Mouse (Mus musculus): ENCODE measurements around the gene Nfam1. TPM values are rescaled to one million over a fixed set of nuclear protein-coding genes. Genes with fewer than 3 reads are reported as not detected.

Gene Nfam1
- polyA plus RNA-seq, 1 experiment from 2014 or later = 0.31 TPM

DNA sequence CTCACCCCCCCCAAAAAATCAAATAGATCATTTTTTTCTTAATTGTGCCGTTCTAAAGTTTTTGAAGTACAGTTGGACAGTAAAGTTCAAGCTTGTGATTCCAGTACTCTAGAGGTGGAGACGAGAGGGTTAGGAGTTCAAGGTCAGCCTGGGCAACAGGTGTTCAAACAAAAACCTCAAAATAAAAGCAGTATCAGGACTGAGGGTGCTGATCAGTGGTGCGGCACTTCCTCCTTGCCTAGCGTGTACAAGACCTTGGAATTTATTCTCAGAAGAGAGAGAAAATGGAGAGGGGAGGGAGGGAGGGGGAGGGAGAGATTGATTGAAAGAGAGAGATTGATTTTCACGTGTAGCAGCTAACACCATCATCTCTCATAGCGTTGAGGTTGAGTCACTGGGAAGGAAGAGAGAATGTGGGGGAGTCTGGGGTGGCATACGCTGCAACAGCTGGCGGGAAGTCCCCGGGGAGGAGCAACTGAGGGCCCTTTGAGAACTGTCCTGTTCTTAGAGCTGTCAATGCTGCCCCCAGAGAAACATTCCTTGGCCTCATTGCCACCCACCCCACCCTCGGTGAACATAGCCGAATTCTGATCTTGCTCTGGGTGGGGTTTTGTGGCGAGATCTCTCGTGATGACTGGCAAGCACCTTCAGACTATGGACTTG is 24.2 kb downstream of the Nfam1 start:
- 76% methylated on average over 13 of the region's 13 CpGs for WGBS
- Histone ChIP-seq H3K27me3 (ENCODE audit: control insufficient read depth, insufficient read depth, low read length) (no peaks in the 10 kb centered on the region), H3K9me3 (ENCODE audit: control insufficient read depth, low read length) (no peaks in the 10 kb centered on the region), H3K4me2 (ENCODE audit: low read depth, low read length) (no peak overlapping the region), H3K4me3 (ENCODE audit: low read depth, low read length) (no peak overlapping the region), H3K36me3 (ENCODE audit: control insufficient read depth, insufficient read depth, low read length) (no peaks in the 10 kb centered on the region), H3K27ac (ENCODE audit: low read depth, low read length) (no peak overlapping the region), H3K9ac (replicated peaks; ENCODE audit: low read depth, low read length) (no peak overlapping the region), H3K4me1 (ENCODE audit: control insufficient read depth, insufficient read depth, low read length) (peaks cover 16% of the 10 kb centered on the region)
- ATAC-seq (ENCODE audit: low read depth) = no peak

- H3K9ac ChIP-seq (replicated peaks; ENCODE audit: low read depth, low read length) = no peak overlapping the region
- WGBS = 50% methylated on average over 15 of the region's 15 CpGs
These were observed 25.7 kb downstream of the Nfam1 start for GRCm38 (mm10) chr15:83007346-83007920.

GRCm38 (mm10) chr15:83002665-83003548 is 30.2 kb downstream of the Nfam1 start:
- 37% methylated on average over 12 of the region's 12 CpGs for WGBS
- Histone ChIP-seq H3K4me2 (ENCODE audit: low read depth, low read length) (no peak overlapping the region), H3K27ac (ENCODE audit: low read depth, low read length) (no peak overlapping the region), H3K4me3 (ENCODE audit: low read depth, low read length) (no peak overlapping the region), H3K27me3 (ENCODE audit: control insufficient read depth, insufficient read depth, low read length) (no peaks in the 10 kb centered on the region; the same call in 1 of the 2 replicates), H3K9me3 (ENCODE audit: control insufficient read depth, low read length) (no peaks in the 10 kb centered on the region), H3K9ac (replicated peaks; ENCODE audit: low read depth, low read length) (no peak overlapping the region), H3K36me3 (ENCODE audit: control insufficient read depth, insufficient read depth, low read length) (no peaks in the 10 kb centered on the region), H3K4me1 (ENCODE audit: control insufficient read depth, insufficient read depth, low read length) (peaks cover 21% of the 10 kb centered on the region)
- peak; percentile 89 for ATAC-seq (ENCODE audit: low read depth)

More at GRCm38 (mm10) chr15:83007346-83007920, 25.7 kb downstream of the Nfam1 start:
- ATAC-seq (ENCODE audit: low read depth) = no peak
- Histone ChIP-seq H3K4me2 (ENCODE audit: low read depth, low read length) (no peak overlapping the region), H3K27me3 (ENCODE audit: control insufficient read depth, insufficient read depth, low read length) (no peaks in the 10 kb centered on the region), H3K4me3 (ENCODE audit: low read depth, low read length) (no peak overlapping the region), H3K9me3 (ENCODE audit: control insufficient read depth, low read length) (no peaks in the 10 kb centered on the region), H3K4me1 (ENCODE audit: control insufficient read depth, insufficient read depth, low read length) (peaks cover 29% of the 10 kb centered on the region), H3K36me3 (ENCODE audit: control insufficient read depth, insufficient read depth, low read length) (no peaks in the 10 kb centered on the region), H3K27ac (ENCODE audit: low read depth, low read length) (no peak overlapping the region)

DNA sequence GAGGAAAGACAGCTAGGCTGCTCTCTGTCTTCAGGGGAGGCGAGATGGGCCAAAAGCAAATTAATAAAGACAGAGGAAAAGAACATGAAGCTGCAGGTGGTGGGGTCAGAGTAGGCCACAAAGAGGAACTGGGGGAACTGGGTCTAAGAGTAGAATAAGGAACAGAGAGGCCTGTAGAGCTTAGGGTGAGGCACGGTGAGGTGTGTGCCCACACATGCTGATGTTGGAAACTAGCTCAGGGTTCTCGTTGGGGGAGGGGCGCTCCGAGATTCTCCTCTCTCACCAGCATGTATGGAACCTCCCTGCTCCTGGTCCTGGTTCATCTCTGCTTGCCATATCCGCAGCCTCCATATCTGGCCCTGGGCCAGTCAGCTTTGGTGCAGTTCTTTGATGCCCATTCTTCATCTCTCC is 34.3 kb downstream of the Nfam1 start:
- H3K4me1 ChIP-seq (ENCODE audit: control insufficient read depth, insufficient read depth, low read length) = peaks cover 38% of the 10 kb centered on the region
- H3K27me3 ChIP-seq (ENCODE audit: control insufficient read depth, insufficient read depth, low read length) = no peaks in the 10 kb centered on the region; the same call in 1 of the 2 replicates
- H3K9ac ChIP-seq (replicated peaks; ENCODE audit: low read depth, low read length) = no peak overlapping the region
- H3K27ac ChIP-seq (ENCODE audit: low read depth, low read length) = no peak overlapping the region
- no peaks in the 10 kb centered on the region for H3K9me3 ChIP-seq (ENCODE audit: control insufficient read depth, low read length)
- H3K4me2 ChIP-seq (ENCODE audit: low read depth, low read length) = no peak overlapping the region
- H3K36me3 ChIP-seq (ENCODE audit: control insufficient read depth, insufficient read depth, low read length) = no peaks in the 10 kb centered on the region
- 84% methylated on average over 6 of the region's 6 CpGs for WGBS
- ATAC-seq (ENCODE audit: low read depth) = no peak
- no peak overlapping the region for H3K4me3 ChIP-seq (ENCODE audit: low read depth, low read length)

DNA sequence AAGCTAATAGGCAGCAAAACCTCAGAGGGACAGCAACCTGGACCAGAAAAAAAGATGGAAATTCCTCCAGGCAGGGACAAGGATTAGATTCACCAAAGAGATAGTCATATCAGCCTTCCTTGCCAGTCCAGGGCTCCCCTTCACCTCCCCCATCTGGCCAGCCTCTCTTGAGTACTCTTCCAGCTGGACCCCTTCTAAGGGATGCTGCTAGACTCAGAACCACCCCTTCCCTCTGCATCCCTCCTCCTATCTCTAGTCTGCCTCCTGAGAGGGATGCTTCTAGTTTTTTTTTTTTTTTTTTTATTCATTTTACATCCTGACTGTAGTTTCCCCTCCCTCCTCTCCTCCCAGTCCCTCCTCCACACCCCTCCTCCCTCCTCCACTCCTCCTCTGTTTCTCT is 36.7 kb downstream of the Nfam1 start:
- H3K27me3 ChIP-seq (ENCODE audit: control insufficient read depth, insufficient read depth, low read length) = no peaks in the 10 kb centered on the region; the same call in 1 of the 2 replicates
- H3K4me1 ChIP-seq (ENCODE audit: control insufficient read depth, insufficient read depth, low read length) = peaks cover 29% of the 10 kb centered on the region
- no peak overlapping the region for H3K27ac ChIP-seq (ENCODE audit: low read depth, low read length)
- no peak overlapping the region for H3K4me3 ChIP-seq (ENCODE audit: low read depth, low read length)
- no peak overlapping the region for H3K4me2 ChIP-seq (ENCODE audit: low read depth, low read length)
- no peaks in the 10 kb centered on the region for H3K36me3 ChIP-seq (ENCODE audit: control insufficient read depth, insufficient read depth, low read length)
- no peaks in the 10 kb centered on the region for H3K9me3 ChIP-seq (ENCODE audit: control insufficient read depth, low read length)
- H3K9ac ChIP-seq (replicated peaks; ENCODE audit: low read depth, low read length) = no peak overlapping the region
- no peak for ATAC-seq (ENCODE audit: low read depth)

GRCm38 (mm10) chr15:82995239-82995638 is 37.9 kb downstream of the Nfam1 start:
- Histone ChIP-seq H3K9me3 (ENCODE audit: control insufficient read depth, low read length) (no peaks in the 10 kb centered on the region), H3K27me3 (ENCODE audit: control insufficient read depth, insufficient read depth, low read length) (no peaks in the 10 kb centered on the region), H3K27ac (ENCODE audit: low read depth, low read length) (no peak overlapping the region; the same call in 1 of the 2 replicates), H3K36me3 (ENCODE audit: control insufficient read depth, insufficient read depth, low read length) (no peaks in the 10 kb centered on the region), H3K4me1 (ENCODE audit: control insufficient read depth, insufficient read depth, low read length) (peaks cover 29% of the 10 kb centered on the region), H3K9ac (replicated peaks; ENCODE audit: low read depth, low read length) (no peak overlapping the region), H3K4me2 (ENCODE audit: low read depth, low read length) (no peak overlapping the region), H3K4me3 (ENCODE audit: low read depth, low read length) (no peak overlapping the region)
- no peak for ATAC-seq (ENCODE audit: low read depth)
- WGBS = 29% methylated on average over 7 of the region's 7 CpGs

GRCm38 (mm10) chr15:82992911-82993310 is 40.2 kb downstream of the Nfam1 start:
- ATAC-seq (ENCODE audit: low read depth) = no peak
- no peak overlapping the region for H3K4me2 ChIP-seq (ENCODE audit: low read depth, low read length)
- H3K27ac ChIP-seq (ENCODE audit: low read depth, low read length) = no peak overlapping the region
- no peak overlapping the region for H3K4me3 ChIP-seq (ENCODE audit: low read depth, low read length)
- H3K36me3 ChIP-seq (ENCODE audit: control insufficient read depth, insufficient read depth, low read length) = no peaks in the 10 kb centered on the region
- WGBS = 38% methylated on average over 9 of the region's 9 CpGs
- peaks cover 46% of the 10 kb centered on the region for H3K4me1 ChIP-seq (ENCODE audit: control insufficient read depth, insufficient read depth, low read length)
- no peaks in the 10 kb centered on the region for H3K27me3 ChIP-seq (ENCODE audit: control insufficient read depth, insufficient read depth, low read length)
- no peaks in the 10 kb centered on the region for H3K9me3 ChIP-seq (ENCODE audit: control insufficient read depth, low read length)
- H3K9ac ChIP-seq (replicated peaks; ENCODE audit: low read depth, low read length) = no peak overlapping the region

- peaks cover 44% of the 10 kb centered on the region for H3K4me1 ChIP-seq (ENCODE audit: control insufficient read depth, insufficient read depth, low read length)
- H3K4me3 ChIP-seq (ENCODE audit: low read depth, low read length) = no peak overlapping the region
- no peaks in the 10 kb centered on the region for H3K36me3 ChIP-seq (ENCODE audit: control insufficient read depth, insufficient read depth, low read length)
- no peak overlapping the region for H3K27ac ChIP-seq (ENCODE audit: low read depth, low read length)
- no peak overlapping the region for H3K4me2 ChIP-seq (ENCODE audit: low read depth, low read length)
- no peaks in the 10 kb centered on the region for H3K27me3 ChIP-seq (ENCODE audit: control insufficient read depth, insufficient read depth, low read length)
- H3K9me3 ChIP-seq (ENCODE audit: control insufficient read depth, low read length) = no peaks in the 10 kb centered on the region
- ATAC-seq (ENCODE audit: low read depth) = no peak
- WGBS = 51% methylated on average over 13 of the region's 13 CpGs
- no peak overlapping the region for H3K9ac ChIP-seq (replicated peaks; ENCODE audit: low read depth, low read length)
These were observed 40.9 kb downstream of the Nfam1 start for GRCm38 (mm10) chr15:82992079-82992783.
